Mouse (Mus musculus): Measurements from ENCODE around the gene Nrip2.
A peak's percentile ranks its signal among the peaks of the same experiment; 100 is the strongest.

Gene Nrip2

DNA sequence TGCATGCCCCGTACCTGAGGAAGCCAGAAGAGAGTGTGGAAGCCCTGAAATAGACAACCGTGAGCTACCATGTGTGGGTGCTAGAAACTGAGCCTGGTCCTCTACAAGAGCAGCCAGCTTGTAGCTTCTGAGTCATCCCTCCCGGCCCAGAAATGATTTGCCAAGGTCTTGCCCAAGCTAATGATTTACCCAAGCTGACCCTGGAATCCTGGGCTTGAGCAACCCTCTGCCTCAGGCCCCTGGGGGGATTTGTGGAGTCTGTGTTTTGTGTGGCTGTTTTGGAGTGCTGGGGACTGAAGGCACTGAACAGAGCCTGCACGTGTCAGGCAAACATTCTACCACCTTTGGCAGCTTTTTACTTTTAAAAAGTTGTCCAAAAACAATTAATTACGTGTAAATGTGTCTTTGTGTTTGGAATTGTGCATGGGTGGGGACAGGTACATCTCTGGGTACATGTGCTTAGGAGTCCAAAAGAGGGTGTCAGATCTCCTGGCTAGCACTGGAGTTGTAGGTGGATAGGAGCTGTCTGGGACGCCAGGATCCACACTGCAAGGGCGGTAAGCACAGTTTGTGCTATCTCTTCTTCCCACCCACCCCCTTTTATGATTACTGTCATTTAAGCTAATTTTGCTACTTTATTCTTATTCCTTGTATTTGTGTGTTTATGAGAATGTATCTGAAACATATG lies 1.4 kb upstream of the Nrip2 start:
- DNase-seq (ENCODE audit: low spot score), result no peak

DNA sequence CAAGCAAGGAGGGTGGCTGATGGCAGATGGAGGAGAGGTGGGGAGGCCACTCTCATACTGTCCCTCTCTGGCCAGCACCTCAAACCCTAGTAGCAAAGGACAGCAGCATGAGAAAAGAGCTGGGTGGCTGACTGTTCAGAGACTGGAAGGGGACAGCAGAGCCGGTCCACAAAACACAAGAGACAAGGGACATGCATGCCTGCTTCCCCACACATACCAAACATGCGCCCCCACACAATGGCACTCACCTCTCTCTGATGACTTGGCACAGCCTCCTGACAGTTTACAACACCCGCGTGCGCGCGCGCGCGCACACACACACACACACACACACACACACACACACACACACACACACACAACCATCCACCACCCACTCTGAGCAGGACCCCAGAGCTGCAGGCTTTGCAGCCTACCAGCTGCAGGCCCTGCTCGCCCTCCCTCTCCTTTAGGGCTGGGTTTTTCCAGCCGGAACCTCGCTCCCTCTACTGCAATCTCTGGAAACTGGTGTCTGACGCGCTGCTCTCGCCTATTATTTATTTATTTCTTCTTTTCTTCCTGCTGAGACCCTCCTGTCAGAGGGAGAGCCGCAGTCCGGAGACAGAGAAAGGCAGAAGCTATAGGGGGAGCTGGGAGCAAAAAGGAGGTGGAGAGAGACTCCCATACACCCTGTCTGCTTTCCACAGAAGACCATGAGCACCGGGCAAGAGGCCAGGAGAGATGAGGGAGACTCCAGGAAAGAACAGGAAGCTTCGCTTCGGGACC lies 507 bp downstream of the Nrip2 start:
- no peak for DNase-seq (ENCODE audit: low spot score)

- no peak for DNase-seq (ENCODE audit: low spot score)
These were observed 5.6 kb downstream of the Nrip2 start for GRCm38 (mm10) chr6:128404708-128405107.

GRCm38 (mm10) chr6:128408544-128409125 lies 9.5 kb downstream of the Nrip2 start:
- no peak for DNase-seq (ENCODE audit: low spot score)

GRCm38 (mm10) chr6:128410305-128410704 lies 11.2 kb downstream of the Nrip2 start:
- no peak for DNase-seq (ENCODE audit: low spot score)

- DNase-seq (ENCODE audit: low spot score), result no peak
These were observed 12.0 kb downstream of the Nrip2 start for GRCm38 (mm10) chr6:128411115-128411514.

DNA sequence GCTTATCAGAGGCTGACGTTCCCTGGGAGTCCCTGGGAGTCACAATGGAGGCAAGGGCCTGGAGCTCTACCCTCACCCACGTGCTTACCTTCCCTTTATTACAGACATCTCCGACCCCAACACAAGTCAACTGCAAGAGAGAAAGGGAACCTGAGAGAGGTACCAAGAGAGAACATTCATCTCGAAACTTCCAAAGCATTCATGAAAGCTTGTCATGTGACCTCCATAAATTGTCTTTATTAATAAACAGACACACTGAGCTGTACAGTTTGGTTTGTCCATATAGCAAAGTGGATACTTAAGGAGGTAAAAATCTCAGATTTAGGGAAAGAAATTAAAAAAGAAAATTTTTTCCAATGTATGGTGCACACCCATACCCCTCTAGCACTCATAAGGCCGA lies 17.1 kb downstream of the Nrip2 start:
- no peak for DNase-seq (ENCODE audit: low spot score)

DNA sequence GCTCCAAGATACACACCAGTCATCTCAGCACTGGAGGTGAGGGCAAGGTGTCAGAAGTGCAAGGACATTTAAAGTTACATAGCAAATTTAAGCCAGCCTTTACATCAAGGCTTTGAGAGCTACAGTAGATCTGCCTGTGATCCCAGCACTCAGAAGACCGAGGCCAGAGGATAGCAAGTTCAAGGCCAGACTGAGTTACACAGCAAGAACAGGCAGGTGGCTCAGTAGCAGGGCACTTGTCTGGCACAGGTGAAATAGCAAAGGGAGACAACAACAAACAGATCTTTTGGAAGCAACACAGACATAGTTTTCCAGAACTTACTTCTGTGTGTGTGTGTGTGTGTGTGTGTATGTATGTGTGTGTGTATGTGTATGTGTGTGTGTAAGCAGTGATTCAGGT lies 19.0 kb downstream of the Nrip2 start:
- no peak for DNase-seq (ENCODE audit: low spot score)

DNA sequence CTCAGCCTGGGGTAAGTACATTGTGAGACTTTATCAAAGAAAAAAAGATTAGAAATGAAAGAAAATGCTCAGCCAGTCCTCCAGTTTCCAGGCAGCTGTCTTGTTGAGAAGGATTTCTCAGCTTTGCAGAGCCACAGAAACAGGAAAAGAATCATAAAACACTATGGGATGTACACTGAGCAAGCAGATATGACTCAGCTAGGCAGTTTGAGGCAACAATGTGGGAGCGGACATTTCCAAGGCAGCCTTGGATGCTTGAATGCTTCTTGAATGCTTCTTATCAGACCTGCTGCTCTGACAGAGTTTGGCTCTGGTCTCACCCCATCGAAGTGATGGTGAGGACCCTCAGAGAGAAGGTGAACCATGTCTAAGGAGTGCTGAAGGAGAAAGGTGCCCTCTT lies 21.9 kb downstream of the Nrip2 start:
- DNase-seq (ENCODE audit: low spot score), result no peak

DNA sequence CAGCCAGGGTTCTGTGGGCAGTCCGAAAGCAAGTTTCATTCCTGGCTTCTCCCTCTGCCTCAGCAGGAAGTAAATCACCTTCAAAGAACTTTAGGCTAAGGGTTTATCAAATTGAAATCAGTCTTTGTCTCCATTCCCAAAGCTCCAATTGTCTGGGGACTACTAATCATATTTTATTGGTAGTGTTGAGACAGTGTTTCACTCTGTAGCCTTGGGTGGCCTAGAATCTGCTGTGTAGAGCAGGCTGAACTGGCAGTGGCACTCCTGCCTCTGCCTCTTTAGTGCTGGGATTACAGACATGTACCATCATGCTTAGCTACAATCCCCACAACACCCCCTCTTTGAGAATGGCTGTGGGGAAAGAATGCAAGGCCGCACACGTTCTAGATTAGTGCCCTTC lies 22.4 kb downstream of the Nrip2 start:
- DNase-seq (ENCODE audit: low spot score), result no peak

- no peak for DNase-seq (ENCODE audit: low spot score)
These were observed 24.6 kb downstream of the Nrip2 start for GRCm38 (mm10) chr6:128423496-128424268.

GRCm38 (mm10) chr6:128424269-128425019 lies 25.3 kb downstream of the Nrip2 start, which contains the start of gene Itfg2:
TSS of gene Itfg2 (minus strand) at chr6:128424931.
- peak; percentile 83 for DNase-seq (ENCODE audit: low spot score)

DNA sequence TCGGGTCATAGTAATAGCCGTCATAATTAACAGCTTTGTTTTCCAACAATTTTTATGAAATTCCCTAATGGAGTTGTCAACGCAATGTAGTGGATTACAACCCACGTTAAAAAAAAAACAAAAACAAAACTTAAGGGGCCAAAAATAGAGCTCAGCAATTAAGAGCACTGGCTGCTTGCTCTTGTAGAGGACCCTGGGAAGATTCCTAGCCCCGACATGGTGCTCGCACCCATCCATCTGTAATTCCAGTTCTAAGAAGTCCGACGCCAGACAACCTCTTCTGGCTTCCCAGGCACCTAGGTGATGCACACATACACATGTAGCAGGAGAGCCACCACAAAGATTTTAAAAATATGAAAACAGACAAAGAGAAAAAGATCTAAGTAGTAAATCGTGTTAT lies 25.9 kb downstream of the Nrip2 start:
- no peak for DNase-seq (ENCODE audit: low spot score)

DNA sequence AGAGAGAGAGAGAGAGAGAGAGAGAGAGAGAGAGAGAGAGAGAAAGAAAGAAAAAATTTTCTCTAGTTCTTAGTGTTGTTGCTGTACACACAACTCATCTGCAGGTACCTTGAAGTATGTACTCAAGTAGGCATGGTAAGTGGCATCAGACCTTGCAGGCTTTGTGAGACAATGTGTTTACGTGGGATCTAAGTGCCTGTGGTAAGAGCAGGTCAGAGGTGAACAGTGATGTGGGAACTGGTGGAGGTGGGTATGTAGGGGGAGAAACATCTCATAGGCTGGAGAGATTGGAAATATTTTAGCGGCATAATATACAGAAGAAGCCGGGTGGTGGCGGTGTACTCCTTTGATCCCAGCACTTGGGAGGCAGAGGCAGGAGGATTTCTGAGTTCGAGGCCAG lies 28.5 kb downstream of the Nrip2 start:
- DNase-seq (ENCODE audit: low spot score), result no peak

- DNase-seq (ENCODE audit: low spot score), result no peak
These were observed 30.2 kb downstream of the Nrip2 start for GRCm38 (mm10) chr6:128429300-128429699.

DNA sequence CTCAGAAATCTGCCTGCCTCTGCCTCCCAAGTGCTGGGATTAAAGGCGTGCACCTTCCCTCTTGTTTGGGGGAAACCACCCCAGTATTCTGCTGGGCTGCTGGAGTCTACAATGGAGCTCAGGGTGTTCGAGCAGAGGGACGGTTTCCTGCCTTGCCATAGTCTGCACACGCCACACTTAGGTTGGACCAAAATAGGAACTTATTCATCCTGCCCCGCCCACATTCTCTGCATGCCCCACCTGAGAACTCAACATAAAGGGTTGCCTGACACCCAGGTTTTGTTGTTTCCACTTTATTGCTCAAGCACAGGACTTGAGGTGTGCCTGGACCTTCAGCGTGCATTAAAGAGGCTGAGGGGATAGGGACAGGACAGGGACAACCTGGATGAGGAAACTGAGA lies 30.7 kb downstream of the Nrip2 start:
- DNase-seq (ENCODE audit: low spot score), result no peak

DNA sequence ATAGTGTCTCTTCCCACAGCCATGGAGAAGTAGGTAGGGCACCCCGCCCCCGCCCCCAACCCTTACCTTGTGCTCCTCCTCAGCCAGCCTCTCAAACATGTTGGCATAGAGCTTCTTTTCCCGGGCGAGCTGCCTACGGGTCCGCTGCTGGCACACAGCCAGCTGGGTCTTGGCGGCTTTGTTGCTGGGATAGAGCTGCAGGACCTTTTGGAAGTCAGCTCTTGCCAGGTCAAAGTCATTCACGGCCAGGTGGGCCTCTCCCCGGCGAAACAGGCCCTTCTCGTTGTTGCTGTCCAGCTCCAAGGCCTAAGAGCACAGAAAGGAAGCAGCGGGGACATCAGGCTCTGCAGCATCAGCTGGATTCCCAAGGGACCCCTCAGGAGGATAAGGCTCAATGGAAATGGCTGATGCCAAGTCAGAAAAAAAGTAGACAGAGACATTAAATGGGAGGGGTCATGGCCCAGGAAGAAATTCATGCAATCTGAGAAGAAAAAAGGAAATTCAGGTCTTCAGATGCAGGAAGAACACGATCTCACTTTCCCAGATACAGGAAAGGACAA lies 33.3 kb downstream of the Nrip2 start:
- no peak for DNase-seq (ENCODE audit: low spot score)

- no peak for DNase-seq (ENCODE audit: low spot score)
These were observed 34.5 kb downstream of the Nrip2 start for GRCm38 (mm10) chr6:128433566-128433965.

GRCm38 (mm10) chr6:128435474-128435873 lies 36.4 kb downstream of the Nrip2 start:
- no peak for DNase-seq (ENCODE audit: low spot score)

GRCm38 (mm10) chr6:128436356-128437005 lies 37.4 kb downstream of the Nrip2 start:
- DNase-seq (ENCODE audit: low spot score), result no peak

DNA sequence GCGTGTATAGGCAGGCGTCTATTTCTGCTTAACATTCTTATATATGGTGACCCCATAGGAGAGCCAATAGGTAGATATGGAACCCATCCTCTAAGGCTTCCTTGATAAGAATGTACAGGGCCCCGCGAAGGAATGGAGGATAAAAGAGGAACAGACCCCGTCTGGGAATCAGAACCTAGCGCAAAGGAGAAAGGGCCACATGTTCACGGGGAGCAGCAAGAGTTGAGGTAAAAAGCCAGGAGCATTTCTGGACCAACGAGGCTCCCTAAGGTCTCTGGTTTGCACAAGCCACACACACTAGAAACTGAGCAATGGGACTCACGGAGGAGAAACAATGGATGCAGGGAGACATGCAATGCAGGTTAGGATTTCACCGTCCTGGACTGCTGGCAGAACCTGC lies 38.2 kb downstream of the Nrip2 start:
- DNase-seq (ENCODE audit: low spot score), result no peak
